Mouse (Mus musculus) hindbrain, embryonic 10.5 days (tissue): ENCODE data around the gene Olfr743. TPM values are rescaled to one million over a fixed set of nuclear protein-coding genes. Genes with fewer than 3 reads are reported as not detected.
"Not testable (repeated sequence)": the region's sequence is repeated elsewhere in the genome, so short reads cannot be mapped to it uniquely, and the experiment has no call there.

ENCODE experiments used
- DNase-seq: peaks from one replicate; pipeline ENCODE4 v3.0.0-alpha.2; 2017; ENCODE audit warnings: low spot score
- H3K27ac ChIP-seq: fragments of 300-500 bp; sonication (generic); 2 replicates; pipeline ENCODE4 v1.5.1; 2016; ENCODE audit warnings: mild to moderate bottlenecking, moderate library complexity
- H3K27me3 ChIP-seq: fragments of 300-500 bp; sonication (generic); 2 replicates; pipeline ENCODE4 v1.6.1; 2016; ENCODE audit warnings: mild to moderate bottlenecking; ENCODE audit not compliant: poor library complexity, insufficient read depth, severe bottlenecking
- H3K36me3 ChIP-seq: fragments of 300-500 bp; sonication (generic); 2 replicates; pipeline ENCODE4 v1.6.1; 2016; ENCODE audit warnings: mild to moderate bottlenecking, moderate library complexity
- H3K4me1 ChIP-seq: fragments of 300-500 bp; sonication (generic); replicated peaks from 2 replicates; pipeline ENCODE4 v1.6.1; 2016; ENCODE audit warnings: mild to moderate bottlenecking
- H3K4me3 ChIP-seq: fragments of 300-500 bp; sonication (generic); 2 replicates; pipeline ENCODE4 v1.5.1; 2016; ENCODE audit warnings: mild to moderate bottlenecking, moderate library complexity
- H3K9me3 ChIP-seq: fragments of 300-500 bp; sonication (generic); 2 replicates; pipeline ENCODE4 v1.6.1; 2016; ENCODE audit warnings: mild to moderate bottlenecking, moderate library complexity
- WGBS: fragments of 180-500 bp; shearing (Covaris S2); methylation state at CpG from one replicate; pipeline ENCODE4 v1.1.7; 2016; 5-methylcytosine and 5-hydroxymethylcytosine counted together
- polyA plus RNA-seq: library from polyadenylated mRNA; unstranded; fragments of >200 nt; fragmentation: Nextera tagmentation; extraction: Ambion mirVana; gene quantifications from 2 replicates; pipeline ENCODE4 v1.2.1, GENCODE M21; 2016

Olfr743 gene
- polyA plus RNA-seq = not detected in 2 replicates

DNA sequence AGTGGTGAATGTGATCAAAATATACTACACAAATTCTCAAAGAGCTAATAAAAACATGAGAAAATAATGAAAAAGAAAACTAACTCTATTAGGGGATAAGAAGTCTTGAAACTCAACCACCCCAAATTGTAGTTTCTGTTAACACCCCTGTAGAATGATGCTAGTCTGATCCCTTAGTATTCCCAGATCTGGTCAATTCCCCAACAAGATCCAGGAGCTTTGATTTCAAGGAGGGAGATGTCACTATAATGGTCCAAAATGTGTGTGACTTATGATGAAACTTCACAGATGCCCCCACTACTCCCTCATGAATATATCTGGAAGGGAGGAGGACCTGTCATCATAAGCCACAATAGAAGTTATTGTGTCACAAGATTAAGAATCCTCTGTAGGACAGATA, at the start of gene Olfr743:
TSS of gene Olfr743 (plus strand) at position 301 of the 400 bp plus-strand sequence.
- H3K27me3 ChIP-seq = no peaks in the 10 kb centered on the region
- H3K4me3 ChIP-seq = no peak within 1 kb of the TSS
- H3K9me3 ChIP-seq = no peaks in the 10 kb centered on the region
- H3K36me3 ChIP-seq = no peaks in the 10 kb centered on the region
- DNase-seq = no peak
- H3K27ac ChIP-seq = no peak within 1 kb of the TSS
- no peaks in the 10 kb centered on the region for H3K4me1 ChIP-seq

DNA sequence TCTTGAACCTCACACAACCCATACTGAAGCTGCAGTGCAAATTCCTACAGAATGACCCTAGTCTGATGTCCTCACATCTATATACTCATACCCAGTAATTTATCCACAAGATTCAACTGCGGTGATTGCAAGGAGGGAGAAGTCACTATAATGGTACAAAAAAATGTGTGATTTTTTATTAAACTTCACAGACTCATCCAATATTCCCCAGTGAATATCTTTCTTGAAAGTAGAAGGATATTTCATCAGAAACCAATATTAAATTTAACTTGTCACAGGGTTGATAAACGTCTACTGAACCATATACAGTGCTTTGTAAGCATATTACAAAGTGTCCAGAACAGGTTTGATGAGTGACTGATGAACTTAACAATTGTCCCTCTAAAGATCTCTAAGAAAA, 49.2 kb upstream of the Olfr743 start, which contains the start of gene Olfr741:
TSS of gene Olfr741 (plus strand) at position 301 of the 400 bp plus-strand sequence.
- 76% methylated on average over 2 of the region's 2 CpGs for WGBS
- no peak for DNase-seq

DNA sequence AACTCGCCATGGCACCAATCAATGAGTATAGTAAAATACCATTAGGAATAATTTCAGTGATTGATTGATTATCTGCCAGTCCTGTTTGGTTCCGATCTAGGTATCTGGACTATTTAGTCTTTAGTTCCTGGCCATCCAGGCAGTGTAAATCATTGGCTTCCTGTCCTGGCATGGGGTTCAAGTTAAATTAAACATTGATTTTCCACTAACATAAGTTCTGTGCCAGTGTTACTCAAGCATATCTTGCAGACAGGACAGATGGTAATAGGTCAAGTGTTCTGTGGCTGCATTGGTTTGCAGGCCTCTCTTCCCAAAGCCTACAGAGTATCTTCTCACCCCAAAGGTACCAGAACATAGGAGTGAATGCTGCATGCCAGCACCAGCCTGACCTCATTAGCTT, 43.2 kb upstream of the Olfr743 start:
- 82% methylated on average over 2 of the region's 2 CpGs for WGBS
- no peaks in the 10 kb centered on the region for H3K27me3 ChIP-seq
- H3K4me1 ChIP-seq = no peaks in the 10 kb centered on the region
- 0 out of 2 replicates have a peak, but pooled peaks cover 7% of the 10 kb centered on the region for H3K9me3 ChIP-seq
- no peak overlapping the region for H3K27ac ChIP-seq
- H3K4me3 ChIP-seq = no peak overlapping the region
- no peaks in the 10 kb centered on the region for H3K36me3 ChIP-seq
- DNase-seq = no peak

More for the DNA sequence above, 49.2 kb upstream of the Olfr743 start, which contains the start of gene Olfr741:
- Histone ChIP-seq H3K9me3 (0 out of 2 replicates have a peak, but pooled peaks cover 3% of the 10 kb centered on the region), H3K4me3 (no peak within 1 kb of the TSS), H3K27ac (no peak within 1 kb of the TSS), H3K36me3 (no peaks in the 10 kb centered on the region), H3K4me1 (no peaks in the 10 kb centered on the region), H3K27me3 (no peaks in the 10 kb centered on the region)

DNA sequence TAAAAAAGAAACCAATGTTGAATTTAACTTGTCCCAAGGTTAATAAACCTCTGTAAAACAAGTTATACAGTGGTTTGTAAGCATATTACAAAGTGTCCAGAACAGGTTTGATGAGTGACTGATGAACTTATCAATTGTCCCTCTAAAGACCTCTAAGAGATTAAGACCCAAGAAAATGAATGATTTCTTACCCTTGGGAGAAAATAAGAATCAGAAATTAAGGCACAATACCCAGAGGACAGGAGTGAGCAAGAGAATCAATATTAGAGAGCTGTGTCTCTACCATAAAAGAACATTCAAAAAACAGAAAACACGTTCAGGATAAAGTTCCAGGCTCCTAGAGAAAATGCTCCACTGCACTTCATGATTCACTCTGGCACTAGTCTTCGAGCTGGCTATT, 18.3 kb upstream of the Olfr743 start, which contains the start of gene Olfr742:
TSS of gene Olfr742 (plus strand) at position 301 of the 400 bp plus-strand sequence.
- Histone ChIP-seq H3K4me1 (no peaks in the 10 kb centered on the region), H3K4me3 (no peak within 1 kb of the TSS), H3K27me3 (no peaks in the 10 kb centered on the region), H3K27ac (no peak within 1 kb of the TSS), H3K9me3 (no peaks in the 10 kb centered on the region), H3K36me3 (no peaks in the 10 kb centered on the region)
- no peak for DNase-seq
- 57% methylated on average over 2 of the region's 2 CpGs for WGBS

DNA sequence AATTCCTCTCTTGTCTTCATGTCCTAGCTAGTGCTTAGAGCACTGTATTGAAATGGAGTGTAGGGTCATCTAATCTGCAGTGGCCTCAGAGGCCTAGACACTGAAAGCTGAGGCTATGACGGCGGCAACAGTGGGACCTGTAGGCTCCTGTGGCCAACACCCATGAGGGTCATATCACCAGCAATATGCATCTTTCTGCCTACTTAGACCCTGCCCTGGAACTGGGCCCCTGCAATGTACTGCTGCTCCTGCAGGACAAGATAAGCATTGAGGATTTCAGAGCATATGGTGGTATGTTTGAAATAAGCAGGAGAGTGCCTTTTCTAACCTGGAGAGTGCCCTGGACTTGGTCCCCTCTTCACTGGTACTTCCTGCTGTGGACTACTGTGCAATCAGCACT, 31.1 kb downstream of the Olfr743 start:
- H3K9me3 ChIP-seq = peaks cover 10% of the 10 kb centered on the region; the same call in 1 of the 2 replicates
- no peak overlapping the region for H3K27ac ChIP-seq
- no peak overlapping the region for H3K4me3 ChIP-seq
- no peaks in the 10 kb centered on the region for H3K4me1 ChIP-seq
- no peak for DNase-seq
- no peaks in the 10 kb centered on the region for H3K36me3 ChIP-seq
- no peaks in the 10 kb centered on the region for H3K27me3 ChIP-seq
- WGBS = 85% methylated on average over 2 of the region's 2 CpGs

DNA sequence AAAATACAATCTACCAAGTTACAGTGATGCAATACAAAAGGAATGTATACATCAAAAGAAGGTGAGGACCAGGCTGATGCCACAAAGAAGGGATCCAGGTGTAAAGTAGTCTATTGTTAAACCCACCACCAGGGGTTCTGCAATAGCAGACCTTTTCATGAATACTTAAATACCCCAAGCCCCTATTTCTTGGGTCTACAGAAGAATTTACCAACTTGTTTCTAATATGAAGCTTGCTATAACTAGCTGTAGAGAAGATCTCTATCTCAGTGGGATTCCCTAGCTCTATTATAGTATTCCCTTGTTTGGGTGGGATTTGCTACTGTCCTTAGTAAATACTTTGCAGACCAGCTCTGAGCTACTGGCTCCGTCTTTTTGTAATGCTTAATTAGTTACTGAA, 51.4 kb downstream of the Olfr743 start:
- WGBS = 63% methylated on average over 1 of the region's 1 CpGs
- H3K27me3 ChIP-seq = not testable (repeated sequence)

More for the DNA sequence above, 51.4 kb downstream of the Olfr743 start:
- H3K4me3 ChIP-seq, DNase-seq, H3K27ac ChIP-seq, H3K4me1 ChIP-seq, H3K36me3 ChIP-seq, H3K9me3 ChIP-seq: not testable (repeated sequence)

Other genes with a start within 250 kb of the Olfr743 start
- not detected in 2 replicates for gene Olfr732, start 237.6 kb upstream of the Olfr743 start, polyA plus RNA-seq
- not detected in 2 replicates for gene Olfr733, start 220.3 kb upstream of the Olfr743 start, polyA plus RNA-seq
- gene Olfr734, start 195.1 kb upstream of the Olfr743 start, polyA plus RNA-seq = not detected in 2 replicates
- gene Olfr735, start 173.0 kb upstream of the Olfr743 start, polyA plus RNA-seq = not detected in 2 replicates
- gene Tlr11, start 163.9 kb upstream of the Olfr743 start, polyA plus RNA-seq = not detected in 2 replicates
- not detected in 2 replicates for gene Olfr736, start 140.7 kb upstream of the Olfr743 start, polyA plus RNA-seq
- gene Olfr738, start 114.3 kb upstream of the Olfr743 start, polyA plus RNA-seq = not detected in 2 replicates
- not detected in 2 replicates for gene Olfr739, start 103.2 kb upstream of the Olfr743 start, polyA plus RNA-seq
- not detected in 2 replicates for gene Olfr740, start 76.3 kb upstream of the Olfr743 start, polyA plus RNA-seq
- not detected in 2 replicates for gene Olfr741, start 49.1 kb upstream of the Olfr743 start, polyA plus RNA-seq
- gene Olfr742, start 18.2 kb upstream of the Olfr743 start, polyA plus RNA-seq = not detected in 2 replicates
- not detected in 2 replicates for gene Olfr744, start 93.0 kb downstream of the Olfr743 start, polyA plus RNA-seq
- not detected in 2 replicates for gene Olfr745, start 117.5 kb downstream of the Olfr743 start, polyA plus RNA-seq
- gene Olfr746, start 125.2 kb downstream of the Olfr743 start, polyA plus RNA-seq = not detected in 2 replicates
- gene Olfr747, start 171.4 kb downstream of the Olfr743 start, polyA plus RNA-seq = not detected in 2 replicates
- not detected in 2 replicates for gene Olfr748, start 185.5 kb downstream of the Olfr743 start, polyA plus RNA-seq
- gene Olfr749, start 223.3 kb downstream of the Olfr743 start, polyA plus RNA-seq = not detected in 2 replicates